ENCODE assay signal across 14 mouse cellular contexts in genomic region chr10:13238188-13238587, GRCm38 (mm10).
"Had no signal": no experiment of that assay in that cellular context is flagged by ENCODE, and none has a peak within 500 bp of the region (broad histone marks: within the 10 kb centered on the region; RNA-seq: fewer than 3 reads in every experiment).

No protein-coding gene starts in this region.

- H3K36me3 ChIP-seq: midbrain, embryonic 15.5 days; stomach, embryonic 15.5 days had no signal

- ATAC-seq: midbrain, embryonic 13.5 days; midbrain, embryonic 15.5 days had no signal

- DNase-seq: lung, adult 18-20 months; lung, embryonic 14.5 days; lung, postnatal 10 days; lung, postnatal 4 days; right cerebral cortex, postnatal 14 days; thymus, adult 2 months; thymus, postnatal 25 days; thymus, postnatal 4 days had no signal

- H3K27ac ChIP-seq: midbrain, embryonic 10.5 days; midbrain, embryonic 13.5 days; midbrain, embryonic 15.5 days; neural tube, embryonic 12.5 days; stomach, embryonic 15.5 days; stomach, postnatal 0 days had no signal

- H3K4me2 ChIP-seq: lung, embryonic 14.5 days; midbrain, embryonic 13.5 days; midbrain, embryonic 15.5 days; neural tube, embryonic 12.5 days; stomach, embryonic 15.5 days had no signal

- H3K27me3 ChIP-seq: midbrain, embryonic 13.5 days; midbrain, embryonic 15.5 days; neural tube, embryonic 12.5 days; stomach, embryonic 15.5 days had no signal

- H3K9me3 ChIP-seq: midbrain, embryonic 10.5 days; midbrain, embryonic 13.5 days; midbrain, embryonic 15.5 days; neural tube, embryonic 12.5 days; stomach, embryonic 15.5 days had no signal

- H3K4me3 ChIP-seq: midbrain, embryonic 10.5 days; midbrain, embryonic 13.5 days; midbrain, embryonic 15.5 days; neural tube, embryonic 12.5 days; stomach, embryonic 15.5 days had no signal

- H3K9ac ChIP-seq: lung, embryonic 14.5 days; midbrain, embryonic 13.5 days; midbrain, embryonic 15.5 days; neural tube, embryonic 12.5 days; stomach, embryonic 15.5 days had no signal
